Mouse (Mus musculus): ENCODE data around the gene Sfmbt2. TPM values are rescaled to one million over a fixed set of nuclear protein-coding genes. Genes with fewer than 3 reads are reported as not detected.
"Not testable (repeated sequence)": the region's sequence is repeated elsewhere in the genome, so short reads cannot be mapped to it uniquely, and the experiment has no call there.

Gene Sfmbt2
- polyA plus RNA-seq (2016; fragmentation: Nextera tagmentation; extraction: Ambion mirVana) = 1.8 and 2.0 TPM in 2 replicates

- Histone ChIP-seq H3K4me1 (peaks cover 27% of the 10 kb centered on the region), H3K36me3 (no peaks in the 10 kb centered on the region), H3K9me3 (replicated peaks) (no peaks in the 10 kb centered on the region), H3K27me3 (ENCODE audit: low read depth, poor library complexity, severe bottlenecking) (peaks cover 85% of the 10 kb centered on the region), H3K4me3 (no peak within 1 kb of the TSS), H3K27ac (replicated peaks) (no peak within 1 kb of the TSS)
- peak; percentile 28 for DNase-seq (ENCODE audit: low spot score)
- 1% methylated on average over 10 of the region's 10 CpGs for WGBS
Observed at GRCm38 (mm10) chr2:10370176-10370575, at the start of gene Sfmbt2. TSS of gene Sfmbt2 (plus strand) at chr2:10370510.

GRCm38 (mm10) chr2:10321093-10321492 lies 49.2 kb upstream of the Sfmbt2 start:
- Histone ChIP-seq H3K4me3 (no peak overlapping the region), H3K27ac (replicated peaks) (no peak overlapping the region), H3K4me1 (no peaks in the 10 kb centered on the region), H3K27me3 (ENCODE audit: low read depth, poor library complexity, severe bottlenecking) (no peaks in the 10 kb centered on the region), H3K36me3 (no peaks in the 10 kb centered on the region), H3K9me3 (replicated peaks) (no peaks in the 10 kb centered on the region)
- WGBS = 82% methylated on average over 6 of the region's 6 CpGs
- no peak for DNase-seq (ENCODE audit: low spot score)

GRCm38 (mm10) chr2:10323173-10323572 lies 47.1 kb upstream of the Sfmbt2 start:
- Histone ChIP-seq H3K27me3 (ENCODE audit: low read depth, poor library complexity, severe bottlenecking) (no peaks in the 10 kb centered on the region), H3K4me1 (no peaks in the 10 kb centered on the region), H3K27ac (replicated peaks) (no peak overlapping the region), H3K4me3 (no peak overlapping the region), H3K36me3 (no peaks in the 10 kb centered on the region), H3K9me3 (replicated peaks) (no peaks in the 10 kb centered on the region)
- no peak for DNase-seq (ENCODE audit: low spot score)
- WGBS = 81% methylated on average over 4 of the region's 4 CpGs

- WGBS = 90% methylated on average over 4 of the region's 4 CpGs
- no peaks in the 10 kb centered on the region for H3K36me3 ChIP-seq
- no peak overlapping the region for H3K4me3 ChIP-seq
- no peaks in the 10 kb centered on the region for H3K27me3 ChIP-seq (ENCODE audit: low read depth, poor library complexity, severe bottlenecking)
- DNase-seq (ENCODE audit: low spot score) = no peak
- H3K27ac ChIP-seq (replicated peaks) = no peak overlapping the region
- H3K9me3 ChIP-seq (replicated peaks) = no peaks in the 10 kb centered on the region
- H3K4me1 ChIP-seq = no peaks in the 10 kb centered on the region
Observed at GRCm38 (mm10) chr2:10324980-10325379, 45.3 kb upstream of the Sfmbt2 start.

GRCm38 (mm10) chr2:10330216-10330615 lies 40.1 kb upstream of the Sfmbt2 start:
- H3K36me3 ChIP-seq = no peaks in the 10 kb centered on the region
- no peak overlapping the region for H3K27ac ChIP-seq (replicated peaks)
- H3K4me1 ChIP-seq = no peaks in the 10 kb centered on the region
- no peak for DNase-seq (ENCODE audit: low spot score)
- peaks cover 12% of the 10 kb centered on the region; the same call in 1 of the 2 replicates for H3K27me3 ChIP-seq (ENCODE audit: low read depth, poor library complexity, severe bottlenecking)
- WGBS = 87% methylated on average over 5 of the region's 5 CpGs
- H3K9me3 ChIP-seq (replicated peaks) = no peaks in the 10 kb centered on the region
- H3K4me3 ChIP-seq = no peak overlapping the region

GRCm38 (mm10) chr2:10334299-10334698 lies 36.0 kb upstream of the Sfmbt2 start:
- Histone ChIP-seq H3K36me3 (no peaks in the 10 kb centered on the region), H3K27ac (replicated peaks) (no peak overlapping the region), H3K4me1 (no peaks in the 10 kb centered on the region), H3K27me3 (ENCODE audit: low read depth, poor library complexity, severe bottlenecking) (peaks cover 13% of the 10 kb centered on the region; the same call in 1 of the 2 replicates), H3K4me3 (no peak overlapping the region), H3K9me3 (replicated peaks) (no peaks in the 10 kb centered on the region)
- WGBS = 8% methylated on average over 6 of the region's 6 CpGs
- no peak for DNase-seq (ENCODE audit: low spot score)

GRCm38 (mm10) chr2:10335037-10335608 lies 35.2 kb upstream of the Sfmbt2 start:
- Histone ChIP-seq H3K36me3 (no peaks in the 10 kb centered on the region), H3K4me1 (no peaks in the 10 kb centered on the region), H3K9me3 (replicated peaks) (no peaks in the 10 kb centered on the region), H3K4me3 (no peak overlapping the region), H3K27me3 (ENCODE audit: low read depth, poor library complexity, severe bottlenecking) (peaks cover 13% of the 10 kb centered on the region; the same call in 1 of the 2 replicates), H3K27ac (replicated peaks) (no peak overlapping the region)
- WGBS = 59% methylated on average over 4 of the region's 4 CpGs
- DNase-seq (ENCODE audit: low spot score) = no peak

GRCm38 (mm10) chr2:10340022-10340421 lies 30.3 kb upstream of the Sfmbt2 start:
- no peaks in the 10 kb centered on the region for H3K4me1 ChIP-seq
- peaks cover 4% of the 10 kb centered on the region; the same call in 1 of the 2 replicates for H3K27me3 ChIP-seq (ENCODE audit: low read depth, poor library complexity, severe bottlenecking)
- no peak for DNase-seq (ENCODE audit: low spot score)
- H3K4me3 ChIP-seq = no peak overlapping the region
- H3K27ac ChIP-seq (replicated peaks) = no peak overlapping the region
- 92% methylated on average over 1 of the region's 1 CpGs for WGBS
- no peaks in the 10 kb centered on the region for H3K9me3 ChIP-seq (replicated peaks)
- no peaks in the 10 kb centered on the region for H3K36me3 ChIP-seq

- Histone ChIP-seq H3K4me1 (no peaks in the 10 kb centered on the region), H3K9me3 (replicated peaks) (no peaks in the 10 kb centered on the region), H3K36me3 (no peaks in the 10 kb centered on the region), H3K27ac (replicated peaks) (no peak overlapping the region), H3K4me3 (no peak overlapping the region), H3K27me3 (ENCODE audit: low read depth, poor library complexity, severe bottlenecking) (no peaks in the 10 kb centered on the region)
- DNase-seq (ENCODE audit: low spot score) = no peak
- 88% methylated on average over 5 of the region's 5 CpGs for WGBS
Observed at GRCm38 (mm10) chr2:10343523-10343922, 26.8 kb upstream of the Sfmbt2 start.

- H3K27ac ChIP-seq (replicated peaks); DNase-seq (ENCODE audit: low spot score); H3K4me3 ChIP-seq; H3K9me3 ChIP-seq (replicated peaks); H3K4me1 ChIP-seq; H3K27me3 ChIP-seq (ENCODE audit: low read depth, poor library complexity, severe bottlenecking); H3K36me3 ChIP-seq: not testable (repeated sequence)
- 97% methylated on average over 1 of the region's 1 CpGs for WGBS
Observed at GRCm38 (mm10) chr2:10344073-10344472, 26.2 kb upstream of the Sfmbt2 start.

- Histone ChIP-seq H3K4me1 (peaks cover 7% of the 10 kb centered on the region), H3K36me3 (no peaks in the 10 kb centered on the region), H3K4me3 (no peak overlapping the region), H3K27me3 (ENCODE audit: low read depth, poor library complexity, severe bottlenecking) (no peaks in the 10 kb centered on the region), H3K9me3 (replicated peaks) (no peaks in the 10 kb centered on the region), H3K27ac (replicated peaks) (no peak overlapping the region)
- DNase-seq (ENCODE audit: low spot score) = no peak
- WGBS = 89% methylated on average over 4 of the region's 4 CpGs
Observed at GRCm38 (mm10) chr2:10347193-10347592, 23.1 kb upstream of the Sfmbt2 start.

- no peaks in the 10 kb centered on the region for H3K36me3 ChIP-seq
- no peak overlapping the region for H3K4me3 ChIP-seq
- H3K27ac ChIP-seq (replicated peaks) = no peak overlapping the region
- H3K9me3 ChIP-seq (replicated peaks) = no peaks in the 10 kb centered on the region
- 84% methylated on average over 5 of the region's 5 CpGs for WGBS
- DNase-seq (ENCODE audit: low spot score) = no peak
- H3K27me3 ChIP-seq (ENCODE audit: low read depth, poor library complexity, severe bottlenecking) = no peaks in the 10 kb centered on the region
- peaks cover 7% of the 10 kb centered on the region for H3K4me1 ChIP-seq
Observed at GRCm38 (mm10) chr2:10348036-10348435, 22.3 kb upstream of the Sfmbt2 start.

GRCm38 (mm10) chr2:10350266-10350810 lies 20.0 kb upstream of the Sfmbt2 start:
- WGBS = 32% methylated on average over 4 of the region's 4 CpGs
- DNase-seq (ENCODE audit: low spot score) = no peak
- H3K4me1 ChIP-seq = peaks cover 7% of the 10 kb centered on the region
- no peaks in the 10 kb centered on the region for H3K9me3 ChIP-seq (replicated peaks)
- no peaks in the 10 kb centered on the region for H3K27me3 ChIP-seq (ENCODE audit: low read depth, poor library complexity, severe bottlenecking)
- H3K36me3 ChIP-seq = no peaks in the 10 kb centered on the region
- H3K27ac ChIP-seq (replicated peaks) = no peak overlapping the region
- no peak overlapping the region for H3K4me3 ChIP-seq

Data from midbrain, embryonic 10.5 days (tissue).